In the genomic region with DNA sequence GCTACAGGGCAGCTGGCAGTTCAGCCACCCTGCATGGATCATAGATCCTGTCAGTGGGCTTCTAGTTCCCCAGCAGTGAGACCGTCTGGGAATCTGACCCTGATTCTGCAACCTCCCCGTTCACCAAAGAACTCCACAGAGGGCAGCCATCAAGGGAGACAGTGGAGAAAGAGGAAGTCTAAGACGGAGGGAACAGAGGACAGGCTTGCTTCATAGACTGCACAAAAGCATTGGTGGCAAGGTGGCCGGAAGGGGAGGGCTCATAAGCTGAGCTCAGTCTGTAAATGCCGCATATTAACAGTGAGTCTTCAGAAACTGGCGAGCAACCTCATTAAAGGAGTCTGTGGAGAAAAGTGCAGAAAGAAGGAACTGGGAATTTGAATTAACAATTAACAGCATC, we compare ENCODE assay signal across 23 mouse cellular contexts. TPM values are rescaled to one million over a fixed set of nuclear protein-coding genes. Genes with fewer than 3 reads are reported as not detected.
"Had no signal": no experiment of that assay in that cellular context is flagged by ENCODE, and none has a peak within 500 bp of the region (broad histone marks: within the 10 kb centered on the region; RNA-seq: fewer than 3 reads in every experiment).

No protein-coding gene starts in this region.

- ATAC-seq: intestine, postnatal 0 days; liver, postnatal 0 days; lung, postnatal 0 days had no signal

- H3K4me3 ChIP-seq: limb, embryonic 12.5 days; limb, embryonic 15.5 days; midbrain, embryonic 12.5 days; neural tube, embryonic 12.5 days; neural tube, embryonic 15.5 days; stomach, embryonic 15.5 days had no signal

- H3K27me3 ChIP-seq: limb, embryonic 12.5 days; limb, embryonic 15.5 days; midbrain, embryonic 12.5 days; neural tube, embryonic 12.5 days; neural tube, embryonic 15.5 days; stomach, embryonic 15.5 days had no signal

- H3K4me2 ChIP-seq: limb, embryonic 12.5 days; limb, embryonic 15.5 days; liver, embryonic 11.5 days; lung, embryonic 14.5 days; midbrain, embryonic 12.5 days; neural tube, embryonic 12.5 days; neural tube, embryonic 15.5 days; stomach, embryonic 15.5 days had no signal

- DNase-seq: kidney, adult 8-10 months; kidney, postnatal 25 days; layer of hippocampus, postnatal 36 days; left cerebral cortex, postnatal 4 days; liver, postnatal 0 days; lung, embryonic 14.5 days; right cerebral cortex, adult 18-20 months; right cerebral cortex, postnatal 14 days; right cerebral cortex, postnatal 4 days; spleen, adult 18-20 months; thymus, adult 18-20 months; thymus, postnatal 36 days had no signal

- H3K9ac ChIP-seq: limb, embryonic 12.5 days; limb, embryonic 15.5 days; liver, embryonic 14.5 days; liver, postnatal 0 days; lung, embryonic 14.5 days; midbrain, embryonic 12.5 days; neural tube, embryonic 12.5 days; neural tube, embryonic 15.5 days; stomach, embryonic 15.5 days had no signal

- H3K27ac ChIP-seq: limb, embryonic 12.5 days; limb, embryonic 15.5 days; liver, embryonic 14.5 days; macrophage; midbrain, embryonic 12.5 days; neural tube, embryonic 12.5 days; neural tube, embryonic 15.5 days; stomach, embryonic 15.5 days had no signal

- H3K9me3 ChIP-seq: limb, embryonic 12.5 days; limb, embryonic 15.5 days; midbrain, embryonic 12.5 days; neural tube, embryonic 12.5 days; neural tube, embryonic 15.5 days; stomach, embryonic 15.5 days had no signal

- H3K4me1 ChIP-seq: neural tube, embryonic 12.5 days had no signal

- H3K36me3 ChIP-seq: limb, embryonic 12.5 days; limb, embryonic 15.5 days; midbrain, embryonic 12.5 days; neural tube, embryonic 12.5 days; neural tube, embryonic 15.5 days; stomach, embryonic 15.5 days had no signal

RNA-seq across cellular contexts. Expression of gene Axin2, which starts 57.8 kb away (rescaled TPM):
- polyA plus RNA-seq: macrophage had no signal
